Mouse (Mus musculus) heart, adult 18-20 months (tissue): ENCODE measurements around the gene Cep85l. TPM values are rescaled to one million over a fixed set of nuclear protein-coding genes. Genes with fewer than 3 reads are reported as not detected.
A peak's percentile ranks its signal among the peaks of the same experiment; 100 is the strongest.

ENCODE experiments used
- DNase-seq, 2 experiments: peaks; one replicate each; pipeline ENCODE4 v3.0.0; 2021 to 2022; ENCODE audit warnings: mixed read lengths in 1 of 2
- long read RNA-seq, 2 experiments: library from polyadenylated mRNA; stranded (forward); transcript quantifications; one replicate each; pipeline ENCODE4 v2.0.0; 2021
- total RNA-seq, 2 experiments: library from RNA; stranded (reverse); gene quantifications; 2 replicates each; pipeline ENCODE4 v1.2.3; 2021

Gene Cep85l
- 10 to 100 TPM; 13.5 TPM for total RNA-seq
- long read RNA-seq, experiment 1, partial matches to known transcripts: 2 of 4 reads
- long read RNA-seq, experiment 1, other reads (novel, unspliced or antisense): 2 of 4 reads
- long read RNA-seq, experiment 2, partial matches to known transcripts: 0 of 3 reads
- long read RNA-seq, experiment 2, other reads (novel, unspliced or antisense): 3 of 3 reads

DNA sequence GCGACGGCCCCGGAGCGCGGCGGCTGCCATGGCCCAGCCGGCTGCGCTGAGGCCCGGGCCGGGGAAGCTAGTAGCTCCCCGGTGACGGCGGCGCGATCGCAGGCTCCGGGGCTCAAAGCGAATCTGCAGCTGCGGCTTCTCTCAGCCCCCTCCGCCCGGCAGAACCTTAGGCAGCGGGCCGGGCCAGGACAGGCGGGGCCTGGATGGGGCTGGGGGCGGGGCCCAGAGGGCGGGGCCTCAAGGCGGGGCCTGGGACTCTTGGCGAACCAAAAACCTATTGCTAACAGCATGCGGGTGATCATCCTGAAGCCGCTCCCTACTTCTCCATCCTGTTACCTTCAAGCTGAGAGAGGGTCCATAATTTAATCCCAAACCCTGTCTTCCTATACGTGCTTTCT lies at the start of gene Cep85l:
TSS of gene Cep85l (minus strand) at position 239 of the 398 bp plus-strand sequence.
- DNase-seq: peak; percentile 92 to 94

DNA sequence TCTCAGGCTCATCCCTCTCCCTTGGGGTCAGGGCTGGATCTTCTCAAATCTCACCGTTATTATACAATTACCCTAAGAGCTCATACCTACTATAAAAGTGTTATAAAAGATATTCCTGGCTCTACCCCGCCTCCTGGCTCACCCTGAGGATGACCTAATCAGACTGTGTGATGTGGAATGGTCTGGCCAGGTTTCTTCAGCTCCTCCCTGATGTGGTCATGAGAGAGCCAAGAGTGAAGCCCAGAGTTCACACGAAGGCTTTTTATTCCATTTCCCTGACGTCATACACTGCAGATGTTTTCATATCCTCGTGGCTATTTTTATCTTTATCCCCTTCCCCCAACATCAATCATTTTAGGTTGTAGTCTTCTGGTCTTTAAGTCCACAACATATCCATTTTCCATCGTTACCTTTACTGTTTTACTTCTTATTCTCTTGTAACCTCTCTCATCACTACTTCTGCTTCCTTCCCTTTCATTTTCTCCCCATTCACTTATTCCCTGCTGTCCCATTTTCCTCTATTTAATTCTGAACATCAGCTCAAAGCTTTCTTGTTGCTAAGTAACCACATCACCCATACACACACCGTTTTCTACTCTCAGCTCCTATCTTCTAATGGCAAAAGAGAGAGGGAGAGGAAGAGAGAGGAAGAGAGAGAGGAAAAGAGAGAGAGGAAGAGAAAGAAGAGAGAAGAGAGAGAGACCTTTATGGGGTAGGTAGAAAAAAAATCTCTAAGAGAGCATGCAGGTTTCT lies 49.1 kb upstream of the Cep85l start:
- DNase-seq: peak; percentile 52 to 78

DNA sequence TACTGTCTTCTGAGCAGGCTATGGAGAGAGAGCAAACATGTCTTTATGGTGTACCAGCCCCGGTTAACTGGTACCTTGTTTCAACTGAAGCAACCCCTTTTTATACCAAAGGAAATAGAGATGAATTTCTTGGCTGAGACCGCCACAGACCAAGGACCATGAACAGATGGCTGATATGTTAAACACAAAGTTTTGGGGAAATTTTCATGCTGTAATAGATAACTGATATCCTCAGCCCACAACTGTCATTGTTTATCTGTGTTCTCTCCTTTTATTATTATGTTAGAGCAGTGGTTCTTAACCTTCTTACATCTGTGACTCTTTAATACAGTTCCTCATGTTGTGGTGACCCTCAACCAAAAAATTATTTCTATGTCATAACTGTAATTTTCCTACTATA lies 46.8 kb upstream of the Cep85l start:
- no peak for DNase-seq

DNA sequence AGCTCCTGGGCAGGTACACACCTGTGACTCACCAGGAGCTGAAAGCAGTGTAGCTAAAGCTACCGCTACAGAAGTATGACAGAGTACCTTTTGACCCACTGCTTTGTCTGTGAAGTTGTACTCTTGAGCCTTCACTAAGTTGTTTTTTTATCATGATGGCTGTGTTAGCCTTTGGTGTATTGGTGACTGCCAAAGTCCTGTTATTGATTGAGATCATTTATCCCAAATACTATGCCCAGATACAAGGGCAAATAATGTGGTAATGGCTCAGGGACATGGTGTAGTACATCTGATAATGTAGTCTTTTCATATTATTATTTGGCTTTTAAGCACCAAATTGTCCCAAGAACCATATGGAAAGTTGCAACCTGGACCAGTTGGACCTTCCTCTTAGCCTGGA lies 43.3 kb upstream of the Cep85l start:
- no peak for DNase-seq

DNA sequence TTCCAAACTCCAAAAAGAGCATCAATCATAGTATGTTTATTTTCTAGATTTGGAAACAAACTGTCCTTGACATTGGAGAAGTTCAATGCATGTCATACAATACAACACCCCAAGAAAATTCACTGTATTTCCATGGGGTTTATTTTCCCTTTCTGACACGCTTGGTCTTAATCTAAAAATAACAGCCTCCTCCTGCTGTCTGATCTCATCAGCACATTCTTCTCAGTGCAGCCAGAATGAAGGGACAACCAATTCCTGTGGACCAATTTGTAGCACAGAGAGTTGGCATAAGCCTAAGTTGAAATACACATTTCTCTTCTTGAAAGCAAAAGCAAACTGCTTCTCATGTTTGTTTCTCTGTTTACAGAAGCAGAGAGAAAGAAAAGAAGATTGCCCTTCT lies 42.5 kb upstream of the Cep85l start:
- DNase-seq: no peak

DNA sequence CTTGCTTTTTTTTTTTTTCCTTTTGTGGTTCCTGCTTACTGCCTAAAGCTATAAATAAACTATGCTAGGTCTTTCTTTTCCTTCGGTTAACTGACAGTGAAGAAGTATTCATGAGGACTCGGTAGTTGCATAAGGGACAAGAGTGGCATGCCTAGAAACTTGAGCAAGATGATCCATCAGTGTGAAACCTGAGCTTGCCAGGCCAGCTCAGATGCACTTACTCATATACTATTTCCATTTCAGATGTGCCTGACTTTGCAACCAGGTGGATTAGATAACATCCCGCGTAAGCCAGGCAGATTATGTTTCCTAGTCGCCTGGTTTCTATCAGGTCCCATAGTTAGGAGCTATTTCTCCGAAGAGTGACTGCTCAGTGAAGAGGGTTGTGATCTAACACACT lies 41.9 kb upstream of the Cep85l start:
- no peak for DNase-seq

DNA sequence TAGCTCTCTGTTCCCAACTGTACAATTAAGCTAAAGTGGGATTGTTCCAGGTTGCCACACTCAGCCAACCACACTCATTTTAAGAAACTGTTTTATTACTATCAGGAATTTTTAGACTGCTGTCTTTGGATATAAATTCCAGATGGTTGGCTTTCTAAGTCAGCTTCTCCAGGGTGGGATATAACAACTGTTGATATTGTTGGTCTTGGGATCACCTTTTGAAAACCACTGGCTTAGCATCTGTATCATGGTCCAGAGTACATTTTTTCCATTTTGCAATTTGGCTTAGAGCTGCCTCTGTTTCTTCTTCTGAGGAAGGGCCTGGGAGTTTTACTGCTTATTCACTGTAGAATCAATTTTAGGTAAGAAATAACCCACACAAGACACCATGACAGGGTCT lies 40.3 kb upstream of the Cep85l start:
- DNase-seq: no peak

DNA sequence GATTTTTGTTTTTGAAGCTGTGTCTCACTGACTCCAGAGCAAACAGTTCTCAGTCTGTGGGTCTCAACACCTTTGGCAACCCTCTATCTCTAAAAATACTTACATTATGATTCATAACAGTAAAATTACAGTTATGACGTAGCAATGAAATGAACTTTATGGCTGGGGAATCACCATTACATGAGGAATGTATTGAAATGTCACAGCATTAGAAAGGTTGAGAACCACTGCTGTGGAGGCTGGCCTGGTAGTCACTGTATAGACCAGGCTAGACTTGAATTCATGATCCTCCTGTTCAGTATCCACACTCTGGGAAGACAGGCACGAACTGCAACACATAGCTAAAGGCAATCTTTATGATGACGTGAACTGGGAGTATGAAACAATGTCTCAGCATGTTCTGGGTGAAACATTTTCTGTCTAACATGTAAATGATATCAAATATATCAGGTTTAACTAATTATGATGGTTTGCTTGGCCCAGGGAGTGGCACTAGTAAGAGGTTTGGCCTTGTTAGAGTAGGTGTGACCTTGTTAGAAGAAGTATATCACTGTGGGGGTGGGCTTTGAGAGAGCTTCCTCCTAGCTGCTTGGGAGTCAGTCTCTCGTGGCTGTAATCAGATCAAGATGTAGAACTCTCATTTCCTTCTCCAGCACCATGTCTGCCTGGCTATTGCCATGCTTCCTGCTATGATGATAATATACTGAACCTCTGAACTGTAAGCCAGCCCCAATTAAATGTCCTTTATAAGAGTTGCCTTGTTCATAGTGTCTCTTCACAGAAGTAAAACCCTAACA lies 39.6 kb upstream of the Cep85l start:
- no peak for DNase-seq

DNA sequence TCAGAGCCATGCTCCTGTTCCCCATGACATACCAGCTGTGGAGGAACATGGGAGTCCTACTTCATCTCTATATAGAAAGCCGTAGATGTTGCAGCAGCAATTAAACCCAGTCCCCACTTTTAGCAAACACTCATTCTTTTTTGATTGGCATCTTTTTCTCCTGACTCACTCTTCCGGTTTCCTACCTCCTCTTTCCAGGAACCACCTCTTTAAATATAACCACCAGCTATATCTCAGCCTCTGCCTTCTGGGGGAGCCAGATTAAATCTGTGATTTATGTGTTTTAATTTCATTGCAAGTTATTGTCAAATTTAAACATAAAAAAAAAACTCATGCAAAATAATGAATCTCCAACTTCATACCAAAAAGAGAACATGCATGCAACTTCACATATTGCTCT lies 37.3 kb upstream of the Cep85l start:
- DNase-seq: no peak

DNA sequence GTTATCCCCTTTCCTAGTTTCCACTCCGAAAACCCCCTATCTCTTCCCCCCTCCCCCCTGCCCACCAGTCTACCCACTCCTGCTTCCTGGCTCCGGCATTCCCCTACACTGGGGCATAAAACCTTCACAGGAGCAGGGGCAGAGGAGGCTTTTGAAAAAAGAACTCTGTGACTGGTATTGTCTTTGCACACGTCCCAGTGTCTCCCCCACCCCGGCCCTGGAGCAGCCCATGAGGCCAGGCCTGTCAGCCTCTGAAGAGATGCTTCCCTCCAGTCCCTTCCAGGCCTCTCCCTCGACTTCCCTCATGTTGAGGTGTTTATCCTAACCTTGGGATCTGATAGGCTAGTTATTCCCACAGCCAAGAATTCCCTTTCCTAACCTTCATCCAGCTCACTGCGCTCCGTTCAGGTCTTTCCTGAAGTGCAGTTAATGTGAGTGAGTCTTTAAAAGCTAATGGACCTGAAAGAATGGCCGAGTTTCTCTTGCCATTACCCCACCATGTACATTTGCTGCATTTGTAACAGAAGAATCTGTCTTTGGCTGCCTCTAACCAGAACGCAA lies 36.5 kb upstream of the Cep85l start:
- DNase-seq: no peak

DNA sequence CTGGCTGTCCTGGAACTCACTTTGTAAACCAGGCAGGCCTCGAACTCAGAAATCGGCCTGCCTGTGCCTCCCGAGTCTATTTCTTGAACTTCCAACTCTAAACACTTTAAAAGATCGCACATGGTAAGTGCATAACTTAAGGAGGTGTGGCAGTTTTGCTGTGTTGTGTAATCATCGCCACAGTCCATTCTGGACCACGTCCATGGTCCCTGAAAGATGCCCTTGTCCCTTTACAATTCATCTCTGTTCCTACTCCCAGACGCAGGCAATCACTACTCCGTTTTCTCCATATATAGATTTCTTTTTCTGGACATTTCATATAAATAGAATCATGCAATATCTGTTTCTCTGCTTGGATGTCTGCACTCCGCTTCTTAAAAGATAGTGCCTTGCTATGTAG lies 35.5 kb upstream of the Cep85l start:
- no peak for DNase-seq

DNA sequence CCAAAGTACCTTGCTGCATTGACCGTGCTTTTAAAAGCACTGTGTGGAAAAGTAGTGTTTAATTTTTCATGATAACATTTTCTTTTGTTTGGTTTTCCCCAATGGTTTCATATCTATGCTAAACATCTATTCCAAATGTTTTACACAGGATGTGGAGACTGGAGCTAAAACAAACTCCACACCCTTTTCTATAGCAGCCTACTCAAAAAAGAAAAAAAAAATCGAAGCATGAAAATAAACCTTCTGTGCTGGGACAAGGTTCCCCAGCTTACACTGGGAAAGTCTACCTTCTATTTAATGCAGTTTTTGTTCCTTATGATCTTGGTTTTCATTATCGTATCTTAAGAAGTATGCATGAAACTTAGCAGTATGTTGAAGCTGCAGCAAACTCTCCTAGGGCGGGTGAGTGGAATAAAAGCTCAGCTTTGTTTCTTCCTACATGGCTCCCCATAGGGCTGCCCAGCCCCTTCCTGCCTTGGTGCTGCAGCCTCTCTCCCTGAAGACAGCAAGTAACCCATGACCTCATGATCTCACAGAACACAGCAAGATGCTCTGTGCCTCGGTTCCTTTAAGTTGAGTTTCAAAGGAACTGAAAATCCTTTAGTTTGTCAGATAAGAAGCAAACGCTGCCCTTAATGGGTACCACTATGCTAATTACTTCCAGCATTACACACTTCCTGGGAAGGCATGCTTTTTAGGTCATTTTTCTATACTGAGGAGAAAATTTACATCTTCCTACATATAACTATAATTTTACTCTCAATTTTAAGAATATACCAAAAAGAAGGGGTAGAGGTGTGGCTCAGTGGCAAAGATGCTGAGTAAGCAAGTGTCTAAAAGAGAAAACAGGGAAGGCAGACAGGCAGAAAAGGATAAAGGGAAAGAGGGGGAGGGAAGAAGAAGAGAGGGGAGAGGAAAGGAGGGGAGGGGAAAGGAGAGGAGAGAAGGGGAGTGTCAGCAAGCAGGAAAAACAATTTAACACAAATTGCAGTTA lies 34.6 kb upstream of the Cep85l start:
- peak in 1 of 2 experiments; percentile 56 for DNase-seq

DNA sequence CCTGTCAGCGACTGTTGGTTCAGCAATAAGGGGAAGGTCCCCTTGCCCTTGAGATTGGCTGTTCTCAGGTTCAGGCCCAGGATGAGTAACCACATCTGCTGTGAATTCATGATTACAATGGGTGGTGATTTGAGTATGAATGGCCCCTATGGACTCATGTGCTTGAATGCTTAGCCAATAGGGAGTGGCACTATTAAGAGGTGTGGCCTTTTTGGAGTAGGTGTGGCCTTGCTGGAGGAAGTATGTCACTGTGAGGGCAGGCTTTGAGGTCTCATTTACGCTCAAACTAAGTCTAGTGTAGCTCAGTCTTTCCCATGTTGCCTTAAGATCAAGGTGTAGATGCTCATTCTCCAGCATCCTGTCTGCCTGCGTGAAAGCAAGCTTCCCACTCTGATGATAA lies 33.2 kb upstream of the Cep85l start:
- DNase-seq: no peak

DNA sequence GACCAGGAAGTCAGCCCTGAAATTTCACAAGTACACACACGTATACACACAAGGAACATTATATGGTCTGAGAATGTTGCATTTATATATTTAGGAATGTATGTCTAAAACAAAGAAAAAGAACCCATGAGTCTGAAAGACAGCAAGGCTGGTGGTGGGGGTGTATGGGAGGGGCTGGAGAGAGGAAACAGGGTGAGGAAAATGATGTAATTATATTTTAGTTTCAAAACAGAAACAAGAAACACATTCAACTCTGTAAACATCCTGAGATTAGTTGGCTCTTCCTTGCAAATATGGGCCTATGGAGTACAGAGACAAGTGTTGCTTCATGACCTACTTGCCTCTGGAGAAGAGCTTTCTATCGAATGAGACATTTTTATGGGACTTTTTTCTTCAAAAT lies 32.4 kb upstream of the Cep85l start:
- DNase-seq: peak in 1 of 2 experiments; percentile 30

DNA sequence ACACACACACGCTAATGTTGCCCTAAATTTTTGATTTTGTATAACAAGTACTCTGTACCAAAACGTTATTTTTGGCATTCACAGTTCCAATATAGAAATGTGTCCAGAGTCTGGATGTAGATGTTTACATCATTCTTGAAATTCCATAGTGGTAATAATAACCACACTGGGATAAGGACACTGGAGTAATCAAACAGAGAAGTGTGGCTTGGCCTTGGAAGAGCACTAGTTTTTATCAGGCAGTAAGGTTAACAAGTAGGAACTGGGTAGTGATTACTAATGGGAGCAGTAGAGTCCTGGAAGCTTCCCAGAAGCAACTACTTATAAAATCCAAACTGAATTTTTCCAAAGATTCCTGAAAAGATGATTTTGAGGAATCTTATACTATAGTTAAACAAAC lies 31.1 kb upstream of the Cep85l start:
- DNase-seq: no peak

DNA sequence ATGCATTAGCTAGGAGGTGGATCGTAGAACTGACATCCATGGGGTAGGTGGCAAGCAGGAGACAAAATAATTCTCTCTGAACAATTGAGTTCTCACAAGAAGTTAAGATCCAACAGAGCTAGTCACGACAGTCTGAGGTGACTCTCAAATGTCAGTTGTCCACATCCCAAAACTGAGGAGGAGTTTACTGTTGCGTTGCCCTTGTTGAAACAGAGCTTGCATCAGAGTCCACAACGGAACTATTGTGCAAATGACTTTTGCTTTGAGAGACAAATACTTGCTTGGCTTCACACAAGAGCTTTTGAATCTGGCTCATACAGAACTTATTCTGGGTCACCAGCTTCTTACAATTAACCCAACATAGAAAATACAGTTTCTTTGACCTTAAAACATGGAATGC lies 27.7 kb upstream of the Cep85l start:
- no peak for DNase-seq

DNA sequence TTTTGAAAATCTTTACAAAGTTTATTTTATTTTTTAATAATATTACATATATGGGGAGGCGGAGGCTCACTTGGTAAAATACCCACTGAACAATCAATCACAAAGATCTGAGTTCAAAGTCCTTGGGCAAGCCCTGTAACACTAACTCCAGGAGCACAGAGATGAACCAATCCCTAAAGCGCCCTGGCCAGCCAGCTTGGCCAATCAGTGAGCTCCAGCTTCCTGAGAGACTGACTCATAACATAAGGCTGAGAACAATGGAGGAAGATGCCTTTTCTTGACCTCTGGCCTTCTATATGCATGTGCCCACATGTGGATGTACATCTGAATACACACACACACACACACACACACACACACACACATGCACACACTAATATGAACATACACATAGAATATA lies 27.1 kb upstream of the Cep85l start:
- no peak for DNase-seq

DNA sequence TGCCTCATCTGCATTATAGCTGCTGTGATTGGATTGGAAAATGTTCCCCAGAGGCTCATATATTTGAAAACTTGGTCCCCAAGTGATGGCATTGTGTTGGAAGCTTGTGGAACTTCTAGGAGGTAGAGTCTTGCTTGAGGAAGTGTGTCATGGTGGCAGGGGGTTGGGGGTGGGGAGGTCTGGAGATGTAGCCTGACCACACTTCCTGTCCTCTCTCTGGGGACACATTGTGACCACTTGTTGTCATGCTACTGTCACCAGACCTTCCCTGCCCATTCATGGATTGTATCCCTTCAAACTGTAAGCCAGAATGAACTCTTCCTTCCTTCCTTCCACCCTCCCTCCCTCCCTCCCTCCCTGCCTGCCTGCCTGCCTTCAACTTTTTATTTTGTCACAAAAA lies 22.5 kb upstream of the Cep85l start:
- DNase-seq: no peak

DNA sequence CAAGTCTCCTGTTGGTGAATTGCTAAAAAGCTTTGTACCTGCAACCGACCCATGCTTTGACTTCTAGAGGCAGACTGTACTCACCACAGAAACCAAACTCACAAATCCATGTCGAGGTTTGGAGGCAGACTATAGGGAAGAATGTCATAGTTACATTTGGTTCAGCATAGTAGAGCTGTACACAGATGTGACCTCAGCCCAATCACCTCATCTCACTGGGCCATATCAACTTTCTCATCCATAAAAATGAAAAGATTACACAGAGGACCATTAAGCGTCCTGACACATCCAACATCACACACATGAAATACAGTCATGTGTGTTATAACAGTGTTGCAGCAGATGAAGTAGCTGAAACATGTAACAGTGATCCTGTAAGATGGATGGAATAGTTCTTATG lies 19.3 kb upstream of the Cep85l start:
- DNase-seq: no peak

DNA sequence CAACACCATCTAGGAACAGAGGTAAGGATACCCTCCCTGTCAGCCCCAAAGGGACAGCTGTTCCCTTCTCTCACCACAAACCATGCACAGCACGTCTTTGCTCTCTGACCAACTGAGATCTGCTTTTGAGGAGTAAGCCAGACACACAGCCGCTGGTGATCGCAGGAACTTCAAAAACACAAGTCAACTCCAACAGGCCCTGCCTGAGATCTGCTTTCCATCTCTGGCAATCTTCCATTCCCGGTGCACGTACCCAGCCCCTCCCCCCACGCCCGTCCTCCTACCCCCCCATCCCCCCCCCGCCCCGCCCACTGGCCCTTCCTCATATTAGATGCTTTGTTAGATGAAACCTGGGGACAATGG lies 18.8 kb upstream of the Cep85l start:
- DNase-seq: peak; percentile 65 to 81

DNA sequence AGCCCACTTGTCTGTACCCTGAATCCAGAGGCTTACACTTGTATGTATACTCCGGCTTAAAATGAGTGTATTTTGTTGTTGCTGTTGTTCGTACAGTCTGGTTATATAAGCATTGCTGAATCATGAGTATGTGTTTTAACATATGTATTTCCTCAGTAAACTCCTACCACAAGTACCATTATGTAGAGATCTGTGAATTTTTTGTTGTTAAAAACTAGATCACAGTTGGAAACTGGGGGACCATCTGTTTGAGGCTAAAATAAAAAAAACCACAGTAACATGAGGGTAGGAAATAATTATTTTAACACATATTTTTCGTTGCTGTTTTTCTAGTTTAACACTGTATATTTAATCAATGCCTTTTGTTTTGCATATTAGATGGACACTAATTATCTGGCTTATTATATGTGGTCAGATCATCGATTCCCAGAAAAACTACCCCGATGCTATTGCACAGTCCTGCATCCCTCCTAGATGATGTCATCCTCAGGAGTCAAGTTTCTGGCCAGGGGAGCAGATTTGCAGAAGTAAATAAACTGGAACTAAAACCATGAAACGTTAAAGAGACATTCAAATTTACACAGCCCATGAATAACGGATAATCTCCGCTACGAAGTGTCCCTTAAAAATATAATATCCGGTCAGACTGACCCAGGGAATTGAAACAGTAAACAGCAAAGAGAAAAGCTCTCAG lies 18.2 kb upstream of the Cep85l start:
- DNase-seq: peak in 1 of 2 experiments; percentile 34
